Mouse (Mus musculus) intestine, embryonic 16.5 days (tissue): ENCODE results near the gene Gse1. TPM values are rescaled to one million over a fixed set of nuclear protein-coding genes. Genes with fewer than 3 reads are reported as not detected.

Experiments
- ATAC-seq: fragments of 200-750 bp; cut with Nextera tagmentation; 2 replicates; pipeline ENCODE4 v1.8.0; 2017; ENCODE audit warnings: moderate TSS enrichment, moderate library complexity
- H3K27ac ChIP-seq: fragments of 300-500 bp; sonication (generic); 2 replicates; pipeline ENCODE4 v1.5.1; 2014; ENCODE audit warnings: mild to moderate bottlenecking, low read length
- H3K27me3 ChIP-seq: fragments of 300-500 bp; sonication (generic); replicated peaks from 2 replicates; pipeline ENCODE4 v1.6.1; 2014; ENCODE audit warnings: low read length, control low read depth, mixed read lengths; ENCODE audit not compliant: control insufficient read depth, insufficient read depth
- H3K36me3 ChIP-seq: fragments of 300-500 bp; sonication (generic); 2 replicates; pipeline ENCODE4 v1.6.1; 2014; ENCODE audit warnings: low read length, control low read depth; ENCODE audit not compliant: control insufficient read depth, insufficient read depth
- H3K4me1 ChIP-seq: fragments of 300-500 bp; sonication (generic); 2 replicates; pipeline ENCODE4 v1.6.1; 2014; ENCODE audit warnings: low read length, control low read depth, mixed read lengths; ENCODE audit not compliant: control insufficient read depth, insufficient read depth
- H3K4me2 ChIP-seq: fragments of 300-500 bp; sonication (generic); 2 replicates; pipeline ENCODE4 v1.6.1; 2014; ENCODE audit warnings: low read depth, low read length, control low read depth
- H3K4me3 ChIP-seq: fragments of 300-500 bp; sonication (generic); 2 replicates; pipeline ENCODE4 v1.5.1; 2014; ENCODE audit warnings: mild to moderate bottlenecking, low read length
- H3K9ac ChIP-seq: fragments of 300-500 bp; sonication (generic); 2 replicates; pipeline ENCODE4 v1.6.1; 2014; ENCODE audit warnings: low read depth, low read length
- H3K9me3 ChIP-seq: fragments of 300-500 bp; sonication (generic); 2 replicates; pipeline ENCODE4 v1.6.1; 2016; ENCODE audit warnings: low read length, control low read depth; ENCODE audit not compliant: control insufficient read depth
- WGBS: fragments of 180-500 bp; shearing (Covaris S2); extraction: QIAGEN DNeasy Blood & Tissue Kit; methylation state at CpG from one replicate; pipeline ENCODE4 v1.1.7; 2014; 5-methylcytosine and 5-hydroxymethylcytosine counted together
- polyA plus RNA-seq: library from polyadenylated mRNA; unstranded; fragments of >200 nt; fragmentation: Nextera tagmentation; extraction: Ambion mirVana; gene quantifications from 2 replicates; pipeline ENCODE4 v1.2.1, GENCODE M21; 2015

Gse1 gene
- polyA plus RNA-seq, 1 experiment from 2014 or later = 7.3 TPM

DNA sequence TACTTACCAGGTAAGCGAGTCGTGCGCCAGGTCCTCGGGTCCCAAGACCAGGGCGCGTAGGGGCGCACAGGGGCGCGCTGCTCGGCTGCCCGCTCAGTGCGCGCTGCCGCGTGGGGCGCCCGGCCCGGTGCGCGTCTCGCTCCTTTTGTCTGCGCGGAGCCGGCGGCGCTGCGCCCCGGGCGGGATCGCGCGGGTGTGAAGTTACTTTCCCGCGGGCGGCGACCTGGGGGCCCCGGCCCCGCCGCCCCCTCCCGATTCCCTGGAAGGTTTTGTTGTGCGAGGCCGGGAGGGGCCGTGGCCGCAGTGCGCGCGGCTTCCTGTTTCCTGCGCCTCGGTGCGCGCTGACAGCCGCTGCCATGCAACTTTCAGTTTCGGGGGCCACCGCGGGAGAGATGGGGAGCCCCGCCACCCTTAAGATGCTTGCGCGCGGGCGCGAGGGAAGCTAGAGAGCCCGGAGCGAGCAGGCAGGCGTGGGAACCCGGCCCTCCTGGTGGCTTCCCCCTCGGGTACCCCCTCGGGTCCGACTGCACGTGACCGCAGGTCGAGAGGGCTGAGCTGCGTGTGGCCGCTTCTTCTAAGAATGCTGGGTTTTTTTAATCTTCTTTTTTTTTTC is 261.0 kb downstream of the Gse1 start:
- 0 out of 2 replicates have a peak, but pooled peaks cover 3% of the 10 kb centered on the region for H3K27me3 ChIP-seq
- peak overlapping the region; percentile 75 for H3K4me3 ChIP-seq
- peak overlapping the region; percentile 87 for H3K9ac ChIP-seq
- peaks cover 73% of the 10 kb centered on the region for H3K4me1 ChIP-seq
- H3K4me2 ChIP-seq = peak overlapping the region; percentile 97
- H3K27ac ChIP-seq = peak overlapping the region; percentile 86
- no peaks in the 10 kb centered on the region for H3K36me3 ChIP-seq
- ATAC-seq = no peak
- WGBS = under 1% methylated on average over 73 of the region's 73 CpGs
- no peaks in the 10 kb centered on the region for H3K9me3 ChIP-seq

DNA sequence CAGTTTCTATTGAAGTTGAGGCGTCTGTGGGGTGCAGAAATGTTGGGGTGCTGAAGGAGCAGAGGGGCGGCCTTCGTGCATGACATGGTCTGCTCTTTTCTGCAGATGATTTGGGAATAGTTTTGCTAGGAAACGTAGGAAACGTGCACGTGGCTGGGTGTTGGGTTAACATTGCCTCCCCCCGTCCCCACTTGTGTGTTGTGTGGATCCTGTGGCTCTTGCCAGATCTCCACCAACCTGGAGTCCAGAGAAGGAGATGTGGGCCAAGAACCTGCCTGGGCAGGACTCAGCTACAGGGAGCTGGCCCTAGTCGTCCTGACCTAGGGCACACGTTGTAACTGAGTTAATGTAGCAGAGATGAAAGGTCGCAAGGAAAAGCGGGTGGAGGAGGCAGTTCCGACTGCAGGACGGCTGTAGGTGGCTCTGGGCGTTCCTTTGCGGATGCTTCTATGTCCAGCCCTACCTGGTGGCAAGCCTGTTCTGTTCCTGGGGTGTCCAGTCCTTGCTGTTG is 261.6 kb downstream of the Gse1 start:
- 26% methylated on average over 15 of the region's 15 CpGs for WGBS
- peak overlapping the region; percentile 86 for H3K27ac ChIP-seq
- no peaks in the 10 kb centered on the region for H3K9me3 ChIP-seq
- H3K36me3 ChIP-seq = no peaks in the 10 kb centered on the region
- peak overlapping the region; percentile 75 for H3K4me3 ChIP-seq
- 0 out of 2 replicates have a peak, but pooled peaks cover 3% of the 10 kb centered on the region for H3K27me3 ChIP-seq
- ATAC-seq = peak; percentile 9
- peak overlapping the region; percentile 87 for H3K9ac ChIP-seq
- peaks cover 74% of the 10 kb centered on the region for H3K4me1 ChIP-seq
- peak overlapping the region; percentile 97 for H3K4me2 ChIP-seq

DNA sequence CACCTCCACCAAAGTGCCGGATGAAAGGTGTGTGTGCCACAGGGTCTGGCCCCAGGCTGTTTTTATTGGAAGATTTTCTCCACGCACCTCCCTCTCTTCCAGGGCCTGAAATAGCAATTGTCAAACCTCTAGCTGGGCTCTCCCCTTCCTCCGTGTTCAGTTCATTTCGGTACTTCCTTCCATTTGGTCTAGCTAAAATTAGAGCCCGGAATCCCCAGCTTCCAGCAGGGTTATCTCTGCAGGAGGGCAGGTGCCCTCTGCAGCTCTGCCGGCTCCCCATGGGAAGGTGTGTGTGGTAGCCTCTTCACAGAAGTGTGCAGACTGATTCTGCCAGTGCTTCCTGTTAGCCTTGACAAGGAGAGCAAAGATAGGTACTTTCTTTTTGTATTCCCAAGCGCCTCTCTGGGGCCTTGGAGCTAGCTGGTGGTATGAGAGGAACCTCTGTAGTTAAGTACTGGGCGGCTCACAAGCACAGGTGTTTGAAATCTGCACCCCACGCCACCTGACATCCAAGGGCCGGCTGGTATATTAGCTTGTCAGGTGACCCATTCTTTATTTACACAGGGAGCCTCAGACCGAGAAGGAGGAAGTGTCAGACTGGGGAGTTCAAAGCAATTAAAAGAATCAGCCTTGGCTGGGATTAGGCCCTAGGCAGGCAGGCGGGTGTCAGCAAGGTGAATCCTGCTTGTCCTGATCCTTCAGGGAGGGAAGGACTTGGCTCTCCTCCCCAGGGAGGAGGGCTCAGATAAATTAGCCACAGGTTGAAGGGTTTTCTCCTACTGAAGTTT is 262.3 kb downstream of the Gse1 start:
- Histone ChIP-seq H3K4me2 (peak overlapping the region; percentile 97), H3K4me1 (peaks cover 76% of the 10 kb centered on the region), H3K9ac (peak overlapping the region; percentile 87), H3K36me3 (no peaks in the 10 kb centered on the region), H3K27ac (peak overlapping the region; percentile 86), H3K27me3 (0 out of 2 replicates have a peak, but pooled peaks cover 3% of the 10 kb centered on the region), H3K9me3 (no peaks in the 10 kb centered on the region), H3K4me3 (peak overlapping the region; percentile 75)
- peak; percentile 66 for ATAC-seq
- WGBS = 31% methylated on average over 12 of the region's 12 CpGs

DNA sequence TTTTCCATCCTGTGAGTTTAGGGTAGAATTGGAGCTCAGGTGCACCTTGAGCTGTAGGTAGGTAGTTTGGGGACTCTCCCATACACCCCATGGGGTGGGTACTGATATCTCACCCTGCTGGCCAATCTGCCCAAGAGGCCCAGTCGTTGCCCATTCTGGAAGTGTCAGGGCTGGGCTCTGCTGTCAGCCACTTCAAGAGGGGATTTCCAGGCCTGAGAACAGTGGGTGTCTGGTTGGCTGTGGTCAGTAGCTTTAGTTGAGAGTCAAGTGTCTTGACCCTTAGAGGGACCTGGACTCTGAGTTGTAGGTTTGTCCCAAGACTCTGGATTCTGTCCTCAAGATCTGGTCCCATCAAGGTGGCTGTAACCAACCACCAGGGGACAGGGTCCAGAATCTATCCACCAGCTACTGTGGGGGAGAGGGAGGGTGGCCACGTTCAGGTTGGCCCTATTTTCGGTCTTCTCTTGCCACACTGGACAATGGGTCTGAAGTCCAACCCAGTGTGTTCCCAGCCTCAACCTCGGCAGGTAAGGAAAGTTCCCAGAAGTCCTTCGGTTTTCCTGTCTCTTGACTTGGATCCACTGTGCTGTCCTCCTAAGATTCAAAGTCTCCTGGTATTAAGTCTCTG is 263.0 kb downstream of the Gse1 start:
- no peak for ATAC-seq
- Histone ChIP-seq H3K4me3 (peak overlapping the region; percentile 75), H3K9ac (peak overlapping the region; percentile 53; the same call in 1 of the 2 replicates), H3K9me3 (no peaks in the 10 kb centered on the region), H3K36me3 (no peaks in the 10 kb centered on the region), H3K4me1 (peaks cover 73% of the 10 kb centered on the region), H3K27ac (peak overlapping the region; percentile 86), H3K27me3 (0 out of 2 replicates have a peak, but pooled peaks cover 3% of the 10 kb centered on the region), H3K4me2 (peak overlapping the region; percentile 97)
- 56% methylated on average over 5 of the region's 5 CpGs for WGBS

DNA sequence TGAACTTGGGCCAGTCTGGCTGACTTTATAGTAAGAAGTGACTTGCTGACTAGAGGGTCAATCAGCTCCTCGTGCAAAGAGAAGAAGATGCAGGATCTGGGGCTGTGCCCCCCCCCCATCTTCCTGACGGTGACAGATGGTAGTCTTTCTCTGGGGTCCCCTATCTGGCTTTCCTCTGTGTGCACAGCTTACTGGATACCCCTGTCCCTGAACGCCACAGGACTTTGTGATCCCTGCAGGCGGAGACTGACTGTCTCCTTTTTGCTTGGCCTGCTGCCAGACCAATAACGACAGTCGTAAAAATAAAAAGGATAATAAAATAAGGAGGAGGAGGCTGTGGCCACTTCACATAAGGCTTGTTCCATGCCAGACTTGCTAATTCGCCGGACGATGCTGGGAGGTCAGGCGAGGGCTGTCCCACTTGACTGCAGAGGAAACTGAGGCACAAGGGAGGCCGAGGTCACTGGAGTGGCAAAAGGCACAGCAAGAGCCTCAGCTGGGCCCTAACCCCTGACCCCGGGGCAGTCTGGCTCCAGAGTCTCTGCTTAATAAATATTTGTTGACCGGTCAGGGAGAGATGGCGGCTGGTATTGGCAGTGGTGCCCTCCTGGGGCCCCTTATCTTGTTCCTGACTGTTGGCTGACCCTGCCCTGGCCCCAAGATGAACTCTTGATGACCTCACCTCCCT is 264.1 kb downstream of the Gse1 start:
- peak overlapping the region; percentile 86 for H3K27ac ChIP-seq

DNA sequence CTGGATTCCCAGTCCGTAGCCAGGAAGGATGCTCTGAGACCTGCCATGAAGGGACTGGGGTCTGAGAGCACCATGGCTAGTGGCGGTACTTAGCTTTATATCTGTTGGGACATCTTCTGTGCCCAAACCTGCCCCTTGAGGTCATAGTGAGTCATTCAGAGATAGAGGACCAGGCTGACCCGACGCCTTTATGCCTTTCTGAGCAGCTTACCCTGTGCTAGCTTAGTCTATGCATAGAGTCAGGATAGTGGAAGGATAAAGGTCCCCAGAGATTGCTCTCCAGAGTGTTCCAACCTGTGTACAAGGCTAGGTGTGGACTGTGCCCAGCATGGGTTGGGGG is 264.6 kb downstream of the Gse1 start:
- ATAC-seq = no peak
- Histone ChIP-seq H3K4me3 (peak overlapping the region; percentile 21; the same call in 1 of the 2 replicates), H3K9ac (0 out of 2 replicates have a peak overlapping the region, but pooled peaks have one; percentile 42), H3K27ac (peak overlapping the region; percentile 20; the same call in 1 of the 2 replicates), H3K9me3 (no peaks in the 10 kb centered on the region), H3K4me2 (peak overlapping the region; percentile 47), H3K36me3 (no peaks in the 10 kb centered on the region), H3K4me1 (peaks cover 74% of the 10 kb centered on the region), H3K27me3 (0 out of 2 replicates have a peak, but pooled peaks cover 3% of the 10 kb centered on the region)
- 61% methylated on average over 4 of the region's 4 CpGs for WGBS

More for the DNA sequence above, 264.1 kb downstream of the Gse1 start:
- Histone ChIP-seq H3K9me3 (no peaks in the 10 kb centered on the region), H3K36me3 (no peaks in the 10 kb centered on the region), H3K9ac (peak overlapping the region; percentile 42; the same call in 1 of the 2 replicates), H3K4me1 (peaks cover 70% of the 10 kb centered on the region), H3K4me3 (peak overlapping the region; percentile 21; the same call in 1 of the 2 replicates), H3K4me2 (peak overlapping the region; percentile 47), H3K27me3 (0 out of 2 replicates have a peak, but pooled peaks cover 3% of the 10 kb centered on the region)
- 21% methylated on average over 14 of the region's 14 CpGs for WGBS
- no peak; the same call in 1 of the 2 replicates for ATAC-seq

DNA sequence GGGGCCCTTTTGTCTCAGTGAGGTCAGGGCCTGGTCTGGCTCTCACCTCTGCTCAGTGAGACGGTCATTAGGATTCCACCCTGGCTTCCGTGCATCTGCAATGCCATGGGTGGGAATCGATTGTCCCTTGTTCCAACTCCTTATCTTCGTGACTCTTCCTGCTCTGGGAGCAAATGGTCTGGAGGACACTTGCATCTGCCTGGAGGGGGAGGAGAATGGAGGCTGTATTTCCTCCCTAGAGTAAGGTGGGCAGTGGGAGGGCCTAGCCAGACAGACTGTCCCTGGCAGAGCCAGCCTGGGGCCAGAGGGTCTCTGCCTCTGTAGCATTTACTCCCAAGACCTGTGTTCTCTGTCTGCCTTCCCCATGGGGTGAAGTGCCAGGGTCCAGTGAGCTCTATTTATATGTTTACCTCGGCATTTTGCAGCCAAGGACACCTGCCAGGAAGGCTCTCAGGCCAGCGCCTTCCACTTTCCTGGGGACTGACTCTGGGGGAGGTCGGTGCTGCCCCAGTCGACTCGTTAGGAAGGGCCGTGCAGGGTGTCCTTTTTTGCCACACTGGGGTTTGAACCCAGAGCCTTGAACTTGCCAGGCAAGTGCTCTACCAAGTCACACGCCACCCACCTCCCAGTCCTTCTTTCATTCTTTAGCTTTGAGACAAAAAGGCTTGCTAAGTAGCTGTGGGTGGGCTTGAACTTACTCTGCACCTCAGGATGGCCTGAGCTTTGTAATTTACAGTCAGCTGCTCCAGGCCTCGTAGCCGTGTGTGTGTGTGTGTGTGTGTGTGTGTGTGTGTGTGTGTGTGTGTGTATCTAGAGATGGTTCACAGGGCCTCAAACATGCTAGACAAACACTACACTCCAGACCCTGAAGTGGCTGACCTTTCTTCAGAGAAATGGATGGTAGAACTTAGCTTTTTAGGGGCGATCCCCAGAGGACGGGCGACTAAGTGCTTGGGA is 265.5 kb downstream of the Gse1 start:
- peak overlapping the region; percentile 40; the same call in 1 of the 2 replicates for H3K27ac ChIP-seq
- peaks cover 83% of the 10 kb centered on the region for H3K4me1 ChIP-seq
- H3K36me3 ChIP-seq = no peaks in the 10 kb centered on the region
- H3K27me3 ChIP-seq = 0 out of 2 replicates have a peak, but pooled peaks cover 3% of the 10 kb centered on the region
- no peak for ATAC-seq
- no peak overlapping the region for H3K4me3 ChIP-seq
- WGBS = 55% methylated on average over 16 of the region's 16 CpGs
- no peak overlapping the region for H3K4me2 ChIP-seq
- H3K9ac ChIP-seq = 0 out of 2 replicates have a peak overlapping the region, but pooled peaks have one; percentile 42
- no peaks in the 10 kb centered on the region for H3K9me3 ChIP-seq

DNA sequence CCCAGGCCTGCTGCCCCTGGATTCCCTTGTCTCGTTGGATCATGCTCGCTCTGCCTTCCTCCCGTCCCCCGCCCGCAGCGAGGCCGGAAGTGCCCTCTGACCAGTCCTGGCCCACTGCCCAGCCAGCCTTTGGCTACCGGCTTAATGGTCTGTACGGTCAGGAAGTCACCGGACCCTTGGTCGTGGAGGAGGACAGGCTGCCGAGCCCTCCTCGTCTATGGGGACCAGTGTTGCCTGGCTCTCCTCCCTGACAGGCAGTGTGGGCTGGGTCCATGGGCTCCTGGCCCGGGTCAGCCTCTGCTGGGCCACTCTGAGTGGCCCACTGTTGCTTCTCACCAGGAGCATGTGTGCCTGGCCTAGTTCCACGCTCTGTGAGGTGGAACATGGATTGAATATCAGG is 266.6 kb downstream of the Gse1 start:
- ATAC-seq = no peak
- peak overlapping the region; percentile 54 for H3K9ac ChIP-seq

More for the DNA sequence above, 266.6 kb downstream of the Gse1 start:
- Histone ChIP-seq H3K9me3 (no peaks in the 10 kb centered on the region), H3K27ac (peak overlapping the region; percentile 61), H3K4me3 (no peak overlapping the region), H3K4me2 (peak overlapping the region; percentile 3; the same call in 1 of the 2 replicates), H3K27me3 (no peaks in the 10 kb centered on the region), H3K36me3 (no peaks in the 10 kb centered on the region), H3K4me1 (peaks cover 88% of the 10 kb centered on the region)
- WGBS = 41% methylated on average over 15 of the region's 15 CpGs
